Mouse (Mus musculus) ES-Bruce4 (cell line): ENCODE data around the gene Aloxe3.

Experiments
- CTCF ChIP-seq: IDR thresholded peaks from one replicate; pipeline ENCODE4 v1.8.1; 2011; ENCODE audit warnings: low read depth, low read length
- EP300 ChIP-seq: IDR thresholded peaks from 2 replicates; pipeline ENCODE4 v1.6.1; 2011; ENCODE audit warnings: low read depth, low read length; ENCODE audit not compliant: insufficient read depth
- POLR2A ChIP-seq: IDR thresholded peaks from one replicate; pipeline ENCODE4 v1.8.1; 2011; ENCODE audit warnings: low read length; ENCODE audit not compliant: insufficient read depth

GRCm38 (mm10) chr11:69086390-69086789 lies 39.3 kb upstream of the Aloxe3 start:
- TF ChIP-seq CTCF (no peak), POLR2A (no peak), EP300 (no peak)
